Mouse (Mus musculus) megakaryocyte-erythroid progenitor cell, adult 5-6 weeks (primary cell): Measurements from ENCODE around the gene Elovl6. TPM values are rescaled to one million over a fixed set of nuclear protein-coding genes. Genes with fewer than 3 reads are reported as not detected.
A peak's percentile ranks its signal among the peaks of the same experiment; 100 is the strongest.

Source experiments
- ATAC-seq: replicated peaks from 2 replicates; pipeline ENCODE4 v1.8.0; 2016; ENCODE audit warnings: mild to moderate bottlenecking, inconsistent platforms; ENCODE audit not compliant: severe bottlenecking, poor library complexity, low FRiP score, low TSS enrichment
- total RNA-seq, 2 experiments: library from RNA; stranded (forward) in 1 of 2; stranded (reverse) in 1 of 2; fragments of 200-1000, 215-1000 nt in 1 of 2; fragments of >200 nt in 1 of 2; fragmentation: Nextera tagmentation in 1 of 2; gene quantifications; 2 replicates each; pipeline ENCODE4 v1.2.3; 2014 to 2017

The Elovl6 gene
- total RNA-seq, 2 experiments from 2014 or later, result 15.8 to 19.4 TPM

- no peak for ATAC-seq
Observed at GRCm38 (mm10) chr3:129537954-129538353, 5.8 kb downstream of the Elovl6 start.

- no peak for ATAC-seq
Observed at GRCm38 (mm10) chr3:129540882-129541281, 8.7 kb downstream of the Elovl6 start.

GRCm38 (mm10) chr3:129541456-129541855 lies 9.3 kb downstream of the Elovl6 start:
- no peak for ATAC-seq

DNA sequence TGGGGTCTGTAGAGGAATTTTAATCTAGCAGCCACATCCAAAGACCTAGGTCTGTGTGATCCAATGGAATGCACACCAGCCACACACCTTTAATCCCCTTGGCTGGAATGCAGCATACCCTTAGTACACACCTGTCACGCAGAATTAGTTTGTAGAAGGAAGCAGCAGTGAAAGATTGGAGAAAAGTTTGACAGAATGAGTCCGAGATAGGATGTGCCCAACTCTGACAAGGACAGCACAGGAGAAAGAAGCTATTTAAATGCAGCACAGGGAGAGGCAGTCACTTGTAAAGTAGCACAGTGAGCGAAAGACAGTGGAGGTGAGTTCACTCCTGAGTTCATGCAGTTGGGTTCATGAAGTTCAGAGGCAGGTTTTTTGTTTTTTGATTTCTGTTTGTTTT lies 11.2 kb downstream of the Elovl6 start:
- ATAC-seq, result no peak

- no peak for ATAC-seq
Observed at GRCm38 (mm10) chr3:129544217-129544616, 12.1 kb downstream of the Elovl6 start.

DNA sequence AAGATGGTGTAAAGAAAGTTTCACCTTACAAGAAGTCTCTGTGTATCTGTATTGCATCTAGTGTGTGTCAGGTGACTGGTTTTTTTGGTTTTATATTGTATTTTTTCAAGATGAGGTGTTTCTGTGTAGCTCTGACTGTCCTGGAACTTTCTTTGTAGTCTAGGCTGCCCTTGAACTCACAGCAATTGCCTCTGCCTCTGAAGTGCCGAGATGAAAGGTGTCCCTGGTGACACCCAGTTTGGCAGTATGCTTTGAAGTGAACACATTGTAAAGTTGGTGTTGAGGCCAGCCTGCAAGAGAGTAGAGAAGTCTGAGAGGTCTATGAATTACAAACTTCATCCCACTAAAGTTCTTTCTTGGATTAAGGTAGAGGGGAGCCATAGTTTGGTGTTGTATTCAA lies 13.1 kb downstream of the Elovl6 start:
- ATAC-seq, result no peak

DNA sequence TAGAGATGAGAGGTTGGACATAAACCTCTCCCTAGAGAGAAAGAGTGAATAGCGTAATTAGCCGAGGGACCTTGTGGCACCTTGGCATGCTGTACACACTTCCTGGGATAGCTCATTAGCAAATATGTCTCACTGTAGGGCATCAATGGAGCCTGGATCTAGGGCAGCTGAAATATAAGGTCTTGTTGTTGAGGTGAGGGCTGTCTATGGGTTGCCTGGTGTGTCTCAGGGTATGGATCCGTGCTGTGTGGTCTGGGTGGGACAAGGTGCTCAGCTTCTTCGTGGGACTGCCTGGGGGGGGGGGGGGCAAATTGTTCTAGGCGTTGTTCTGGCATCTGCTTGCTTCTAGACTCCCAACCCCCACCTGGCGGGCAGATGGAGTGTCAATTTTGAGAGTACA lies 13.6 kb downstream of the Elovl6 start:
- no peak for ATAC-seq

DNA sequence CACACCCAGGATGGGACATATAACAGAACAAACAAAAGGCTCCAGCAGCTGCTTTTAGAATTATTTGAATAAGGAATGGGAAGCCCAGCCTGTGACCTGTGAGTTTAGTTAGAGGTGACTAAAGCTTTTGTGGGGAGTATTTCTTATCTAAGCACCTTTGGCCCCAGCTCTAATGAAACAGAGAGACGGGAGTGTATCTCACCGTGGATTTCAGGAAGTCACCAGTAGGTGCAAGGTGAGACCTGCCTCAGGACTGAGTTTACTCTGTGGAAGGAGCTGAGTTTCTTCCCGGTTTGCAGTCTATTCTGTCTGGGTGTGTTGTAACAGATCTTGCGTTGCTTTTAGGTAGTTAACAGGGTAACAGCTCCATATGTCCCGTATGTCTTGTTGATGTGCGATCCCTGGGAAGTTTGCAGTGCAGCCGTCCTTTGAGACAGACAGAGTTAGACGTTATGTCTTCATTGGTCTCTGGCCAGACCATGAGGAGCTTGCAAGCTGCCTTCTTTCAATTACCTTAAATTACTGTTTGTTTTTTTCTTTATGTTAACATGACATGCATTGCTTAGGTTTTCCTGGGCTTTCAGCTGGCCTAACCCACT lies 15.8 kb downstream of the Elovl6 start:
- no peak for ATAC-seq

- no peak for ATAC-seq
Observed at GRCm38 (mm10) chr3:129548760-129549159, 16.6 kb downstream of the Elovl6 start.

DNA sequence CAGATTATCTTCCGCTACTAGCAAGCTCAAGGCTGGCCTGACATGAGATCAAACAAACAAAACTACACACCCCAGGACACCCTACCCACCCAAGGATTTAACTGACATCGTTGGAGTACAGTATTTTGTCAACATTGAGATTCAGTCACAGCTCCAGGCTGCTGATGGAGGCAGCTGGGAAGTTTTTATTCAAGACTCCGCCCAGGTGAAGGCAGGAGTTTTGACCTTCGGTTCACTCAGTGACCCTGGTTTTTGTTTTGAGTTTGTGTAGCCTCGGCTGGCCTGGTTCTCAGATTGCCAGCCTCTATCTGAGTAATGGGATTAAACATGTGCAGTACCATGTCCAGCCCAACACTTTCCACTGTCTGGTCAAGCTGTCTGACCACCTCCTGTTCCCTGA lies 17.4 kb downstream of the Elovl6 start:
- ATAC-seq, result no peak

GRCm38 (mm10) chr3:129551581-129552290 lies 19.6 kb downstream of the Elovl6 start:
- no peak for ATAC-seq

DNA sequence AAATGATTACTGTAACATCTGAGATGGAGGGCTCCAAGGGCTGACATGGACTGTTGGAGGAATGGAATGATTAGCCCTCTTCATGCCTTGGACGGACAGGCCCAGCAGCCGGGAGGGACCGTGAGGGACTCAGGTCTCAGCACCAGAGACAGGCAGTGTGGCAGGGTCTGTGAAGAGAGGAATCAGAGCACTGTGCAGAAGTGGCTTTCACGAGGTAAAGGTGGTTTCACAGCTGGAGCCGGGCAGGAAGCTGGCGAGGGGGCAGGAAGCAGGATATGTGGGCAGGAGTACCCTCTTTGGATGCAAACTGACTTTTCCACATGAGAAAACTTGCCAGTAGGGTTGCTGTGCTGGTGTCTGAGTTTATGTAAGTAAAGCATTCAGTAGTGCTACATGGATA lies 20.2 kb downstream of the Elovl6 start:
- ATAC-seq, result no peak

DNA sequence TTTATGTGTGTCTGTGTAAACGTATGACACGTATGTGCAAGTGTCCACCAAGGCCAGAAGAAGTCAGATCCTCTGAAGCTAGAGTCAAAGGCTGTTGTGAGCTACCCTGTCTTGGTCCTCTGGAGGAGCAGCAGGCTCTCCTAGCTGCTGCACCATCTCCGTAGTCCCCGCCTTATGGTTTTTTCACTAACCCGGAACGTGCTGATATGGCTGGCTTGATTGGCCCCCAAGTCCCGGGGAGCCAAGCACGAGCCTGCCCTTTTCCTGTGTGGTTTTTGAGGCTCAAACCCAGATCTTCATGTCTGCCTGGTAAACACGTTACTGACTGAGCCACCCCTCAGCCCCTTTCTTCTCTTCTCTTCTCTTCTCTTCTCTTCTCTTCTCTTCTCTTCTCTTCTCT lies 21.0 kb downstream of the Elovl6 start:
- ATAC-seq, result peak; percentile 95

GRCm38 (mm10) chr3:129553661-129554060 lies 21.5 kb downstream of the Elovl6 start:
- ATAC-seq, result peak; percentile 27; the same call in 1 of the 2 replicates

GRCm38 (mm10) chr3:129554436-129554835 lies 22.3 kb downstream of the Elovl6 start:
- ATAC-seq, result no peak

DNA sequence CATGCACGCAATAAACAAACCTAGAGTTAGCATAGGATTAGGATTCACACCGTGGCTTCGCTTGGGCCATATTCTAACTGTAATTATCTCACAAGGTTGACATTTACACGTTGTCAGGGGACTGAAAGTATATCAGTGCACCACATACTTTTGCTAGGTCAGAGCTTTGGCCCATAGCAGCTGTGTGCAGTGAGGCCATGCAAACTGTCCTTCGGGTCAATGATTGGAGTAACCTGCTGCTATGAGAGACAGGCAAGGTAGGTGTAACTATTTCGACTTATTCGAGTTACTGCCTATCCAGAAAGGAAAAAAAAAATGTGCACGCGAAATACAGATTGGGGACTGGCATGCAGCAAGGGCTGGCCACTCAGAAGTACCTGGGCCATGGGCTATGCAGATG lies 24.9 kb downstream of the Elovl6 start:
- no peak for ATAC-seq

- no peak for ATAC-seq
Observed at GRCm38 (mm10) chr3:129557566-129557965, 25.4 kb downstream of the Elovl6 start.

GRCm38 (mm10) chr3:129558016-129558955 lies 26.1 kb downstream of the Elovl6 start:
- no peak for ATAC-seq

DNA sequence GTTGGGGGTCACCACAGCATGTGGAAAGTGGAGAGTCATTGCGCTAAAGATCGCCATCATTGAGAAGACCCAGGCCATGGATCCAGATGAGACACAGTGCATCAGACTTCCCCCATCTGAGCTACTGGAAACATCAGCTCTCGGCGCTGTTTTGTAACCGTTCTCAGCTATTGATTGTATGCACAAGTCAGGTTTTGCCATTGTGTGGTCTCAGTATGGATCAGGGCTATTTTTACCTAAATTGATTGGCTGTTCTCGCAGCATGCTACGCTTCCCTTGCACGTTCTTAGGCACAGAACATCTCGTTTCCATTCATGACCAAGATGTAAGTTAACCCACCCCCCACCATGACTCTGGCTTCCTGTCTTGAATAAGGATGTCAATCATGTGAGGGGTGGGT lies 27.9 kb downstream of the Elovl6 start:
- ATAC-seq, result no peak

- ATAC-seq, result no peak
Observed at GRCm38 (mm10) chr3:129561011-129561410, 28.9 kb downstream of the Elovl6 start.
